Mouse (Mus musculus): ENCODE measurements around the gene Csn1s1. TPM values are rescaled to one million over a fixed set of nuclear protein-coding genes. Genes with fewer than 3 reads are reported as not detected.

The Csn1s1 gene
- not detected for polyA plus RNA-seq (2014; fragmentation: Illumina TruSeq; extraction: RNeasy Lipid Tissue Mini Kit (QIAGEN cat#74804); ENCODE audit: low read depth, low replicate concordance)

DNA sequence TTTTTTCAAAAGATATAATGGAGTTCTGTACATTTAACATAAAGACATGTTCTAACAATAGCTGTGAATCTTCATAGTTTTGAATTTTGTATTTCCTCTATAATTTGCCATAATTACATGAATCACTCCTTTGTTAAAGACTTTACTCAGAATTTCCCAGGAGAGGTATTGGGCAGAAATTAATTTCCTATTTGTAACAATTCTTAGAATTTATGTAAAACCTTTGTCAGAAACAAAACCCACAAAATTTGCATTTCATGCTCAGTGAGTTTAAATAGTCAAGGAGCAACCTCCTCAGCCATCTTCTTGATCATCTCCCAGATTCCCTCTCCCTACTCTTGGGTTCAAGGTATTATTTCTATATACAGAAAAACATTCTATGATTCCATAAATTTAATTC lies at the start of gene Csn1s1:
Csn1s1 (plus strand) TSS at position 301 of the 400 bp plus-strand sequence.

DNA sequence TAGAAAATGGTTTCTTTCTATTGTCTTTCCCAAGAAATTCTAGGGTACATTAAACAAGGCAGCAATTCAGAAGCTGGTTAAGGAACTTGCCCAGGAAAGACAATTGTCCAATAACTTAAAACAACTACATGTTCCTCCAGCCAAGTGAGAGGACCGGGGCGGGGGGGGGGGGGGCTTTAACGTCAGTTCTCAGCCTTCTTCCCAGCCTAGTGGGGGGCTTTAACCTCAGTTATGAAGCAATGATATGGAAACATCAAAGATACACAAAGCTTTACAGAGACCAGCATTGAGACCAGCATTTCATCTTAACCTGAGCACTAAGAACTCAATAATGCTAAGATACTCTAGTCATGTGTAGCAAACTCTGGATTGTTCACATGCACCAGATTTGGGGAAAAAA lies 33.5 kb downstream of the Csn1s1 start, which contains the start of gene Csn2:
Csn2 (minus strand) TSS at position 101 of the 400 bp plus-strand sequence.

Other genes starting within 250 kb of the Csn1s1 start
- not detected for gene Ugt2b38, start 242.0 kb upstream of the Csn1s1 start, polyA plus RNA-seq (2014; fragmentation: Illumina TruSeq; extraction: RNeasy Lipid Tissue Mini Kit (QIAGEN cat#74804); ENCODE audit: low read depth, low replicate concordance)
- not detected for gene Ugt2a2, start 183.9 kb upstream of the Csn1s1 start, polyA plus RNA-seq (2014; fragmentation: Illumina TruSeq; extraction: RNeasy Lipid Tissue Mini Kit (QIAGEN cat#74804); ENCODE audit: low read depth, low replicate concordance)
- not detected for gene Gm43638, start 179.4 kb upstream of the Csn1s1 start, polyA plus RNA-seq (2014; fragmentation: Illumina TruSeq; extraction: RNeasy Lipid Tissue Mini Kit (QIAGEN cat#74804); ENCODE audit: low read depth, low replicate concordance)
- gene Ugt2a1, start 175.3 kb upstream of the Csn1s1 start, polyA plus RNA-seq (2014; fragmentation: Illumina TruSeq; extraction: RNeasy Lipid Tissue Mini Kit (QIAGEN cat#74804); ENCODE audit: low read depth, low replicate concordance), result 0.11 TPM
- gene Sult1b1, start 128.0 kb upstream of the Csn1s1 start, polyA plus RNA-seq (2014; fragmentation: Illumina TruSeq; extraction: RNeasy Lipid Tissue Mini Kit (QIAGEN cat#74804); ENCODE audit: low read depth, low replicate concordance), result not detected
- 2.1 TPM for gene Sult1d1, start 97.2 kb upstream of the Csn1s1 start, polyA plus RNA-seq (2014; fragmentation: Illumina TruSeq; extraction: RNeasy Lipid Tissue Mini Kit (QIAGEN cat#74804); ENCODE audit: low read depth, low replicate concordance)
- 63.5 TPM for gene Sult1e1, start 74.6 kb upstream of the Csn1s1 start, polyA plus RNA-seq (2014; fragmentation: Illumina TruSeq; extraction: RNeasy Lipid Tissue Mini Kit (QIAGEN cat#74804); ENCODE audit: low read depth, low replicate concordance)
- gene Csn2, start 33.4 kb downstream of the Csn1s1 start, polyA plus RNA-seq (2014; fragmentation: Illumina TruSeq; extraction: RNeasy Lipid Tissue Mini Kit (QIAGEN cat#74804); ENCODE audit: low read depth, low replicate concordance), result not detected
- not detected for gene Csn1s2a, start 108.4 kb downstream of the Csn1s1 start, polyA plus RNA-seq (2014; fragmentation: Illumina TruSeq; extraction: RNeasy Lipid Tissue Mini Kit (QIAGEN cat#74804); ENCODE audit: low read depth, low replicate concordance)
- not detected for gene Csn1s2b, start 141.9 kb downstream of the Csn1s1 start, polyA plus RNA-seq (2014; fragmentation: Illumina TruSeq; extraction: RNeasy Lipid Tissue Mini Kit (QIAGEN cat#74804); ENCODE audit: low read depth, low replicate concordance)
- 6.7 TPM for gene Prr27, start 159.5 kb downstream of the Csn1s1 start, polyA plus RNA-seq (2014; fragmentation: Illumina TruSeq; extraction: RNeasy Lipid Tissue Mini Kit (QIAGEN cat#74804); ENCODE audit: low read depth, low replicate concordance)
- 37.3 TPM for gene Odam, start 218.8 kb downstream of the Csn1s1 start, polyA plus RNA-seq (2014; fragmentation: Illumina TruSeq; extraction: RNeasy Lipid Tissue Mini Kit (QIAGEN cat#74804); ENCODE audit: low read depth, low replicate concordance)

Data from adipose tissue, adult 10 weeks (tissue).